Mouse (Mus musculus): ENCODE measurements around the gene Ift122.

Ift122 gene

DNA sequence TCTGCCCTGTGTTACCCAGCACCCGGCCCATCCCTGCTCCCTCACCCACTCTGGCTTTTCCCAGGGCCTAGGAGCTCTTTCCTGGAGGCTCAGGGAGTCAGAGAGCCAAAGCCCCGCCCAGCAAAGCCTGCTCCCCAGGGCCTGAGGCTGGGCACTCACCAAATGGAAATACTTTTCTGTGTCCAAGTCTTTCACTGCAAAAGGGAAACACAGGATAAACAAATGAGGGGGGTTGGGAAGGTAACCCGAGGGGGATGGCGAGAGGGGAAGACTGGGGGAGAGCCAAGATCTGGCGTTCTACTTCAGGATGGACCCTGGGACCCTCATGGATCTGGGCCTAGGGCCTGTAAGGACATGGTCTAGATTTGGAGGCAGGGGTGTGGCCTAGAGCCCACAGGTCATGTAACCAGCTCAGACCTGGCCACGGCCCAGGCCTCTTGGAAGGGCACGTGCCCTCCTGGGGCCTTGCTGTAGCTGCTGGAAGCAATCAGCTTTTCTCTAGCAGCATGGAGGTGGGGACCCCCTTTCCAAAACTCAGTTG lies 106.0 kb downstream of the Ift122 start:
- DNase-seq (ENCODE audit: inconsistent ontology term) = no peak

GRCm38 (mm10) chr6:115960322-115960721 lies 107.1 kb downstream of the Ift122 start:
- DNase-seq (ENCODE audit: inconsistent ontology term) = no peak

DNA sequence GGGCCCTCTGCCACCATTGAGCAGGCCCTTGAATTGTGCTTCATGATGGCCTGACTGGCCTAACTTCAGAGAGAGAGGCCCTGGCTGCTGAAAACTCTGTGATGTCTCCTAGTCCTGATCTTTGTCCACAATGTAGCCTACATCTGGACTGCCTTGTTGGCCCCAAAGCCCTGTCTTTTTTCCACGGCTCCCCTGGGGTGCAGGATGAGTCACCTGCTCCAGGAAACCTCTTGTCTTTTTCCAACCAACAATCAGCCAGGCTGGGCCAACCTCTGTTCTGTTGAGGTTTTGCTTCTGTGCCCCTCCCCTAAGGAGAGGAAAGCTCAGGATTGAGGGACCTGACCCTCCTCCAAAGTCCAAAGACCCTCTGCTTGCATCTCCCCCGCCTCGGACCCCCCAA lies 108.5 kb downstream of the Ift122 start:
- DNase-seq (ENCODE audit: inconsistent ontology term) = peak; percentile 62

DNA sequence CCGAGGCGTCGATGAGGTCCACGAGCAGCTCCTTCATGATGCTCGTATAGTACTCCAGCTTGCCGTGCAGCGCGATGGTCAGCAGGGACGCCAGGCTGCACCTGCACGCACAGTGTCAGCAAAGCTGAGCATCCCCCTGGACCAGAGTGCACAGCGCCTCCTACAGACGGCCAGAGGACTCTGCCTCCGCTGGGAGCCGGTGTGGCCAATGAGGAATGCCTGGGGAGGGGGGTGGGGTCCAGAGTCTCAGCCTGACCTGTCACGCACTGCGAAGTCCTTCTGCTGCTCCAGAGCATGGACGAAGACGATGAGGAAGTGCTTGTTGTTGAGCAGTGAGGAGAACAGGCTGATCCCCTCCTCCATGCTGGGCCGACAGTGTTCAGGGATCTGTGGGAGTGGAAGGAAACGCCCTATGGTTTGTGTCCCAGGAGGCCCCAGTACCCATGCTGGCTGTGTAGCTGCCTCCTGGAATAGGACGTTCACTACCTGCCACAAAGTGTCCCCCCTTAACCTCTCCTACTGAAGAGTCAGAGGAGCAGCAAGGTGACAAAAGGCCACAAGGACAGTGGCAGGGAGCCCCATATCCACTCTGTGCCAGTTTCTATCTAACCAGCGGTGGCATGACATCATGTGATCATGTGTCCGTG lies 109.3 kb downstream of the Ift122 start:
- no peak for DNase-seq (ENCODE audit: inconsistent ontology term)

- no peak for DNase-seq (ENCODE audit: inconsistent ontology term)
Measured at GRCm38 (mm10) chr6:115963656-115964055, 110.4 kb downstream of the Ift122 start.

DNA sequence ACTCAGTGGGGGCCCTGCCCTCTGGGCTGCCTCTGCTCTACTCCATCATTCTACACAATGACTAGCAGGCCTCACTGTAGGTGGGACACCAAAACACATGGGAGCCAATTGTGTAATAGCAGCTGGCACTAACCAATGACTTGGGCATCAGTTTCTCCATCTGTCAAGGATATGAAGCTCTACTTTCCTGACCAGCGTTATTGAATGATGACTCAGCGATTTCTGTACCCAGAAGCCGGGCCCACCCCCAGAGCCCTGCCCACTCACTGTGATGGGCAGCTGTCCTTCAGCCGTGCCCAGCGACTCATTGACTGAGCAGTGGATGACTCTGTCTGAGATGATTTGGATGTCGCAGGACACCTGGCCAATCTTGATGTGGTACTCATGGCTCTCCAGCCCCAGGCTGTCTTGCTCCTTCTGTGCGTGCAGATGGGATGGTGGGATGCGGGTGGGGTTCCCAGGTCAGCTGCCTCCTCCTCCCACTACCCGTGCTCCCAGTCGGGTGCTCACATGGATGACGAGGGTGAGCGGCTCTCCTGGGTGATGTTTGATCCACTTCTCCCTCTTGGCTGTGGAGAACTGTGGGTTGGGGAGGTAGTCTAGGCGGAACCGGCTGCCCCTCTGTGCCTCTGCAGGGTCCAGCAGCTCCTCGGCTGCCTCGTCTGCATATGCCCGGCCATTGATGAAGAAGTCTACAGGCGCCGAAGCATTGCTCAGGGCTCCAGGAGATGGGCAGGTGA lies 113.1 kb downstream of the Ift122 start:
- DNase-seq (ENCODE audit: inconsistent ontology term) = no peak

- no peak for DNase-seq (ENCODE audit: inconsistent ontology term)
Measured at GRCm38 (mm10) chr6:115967291-115967880, 114.1 kb downstream of the Ift122 start.

DNA sequence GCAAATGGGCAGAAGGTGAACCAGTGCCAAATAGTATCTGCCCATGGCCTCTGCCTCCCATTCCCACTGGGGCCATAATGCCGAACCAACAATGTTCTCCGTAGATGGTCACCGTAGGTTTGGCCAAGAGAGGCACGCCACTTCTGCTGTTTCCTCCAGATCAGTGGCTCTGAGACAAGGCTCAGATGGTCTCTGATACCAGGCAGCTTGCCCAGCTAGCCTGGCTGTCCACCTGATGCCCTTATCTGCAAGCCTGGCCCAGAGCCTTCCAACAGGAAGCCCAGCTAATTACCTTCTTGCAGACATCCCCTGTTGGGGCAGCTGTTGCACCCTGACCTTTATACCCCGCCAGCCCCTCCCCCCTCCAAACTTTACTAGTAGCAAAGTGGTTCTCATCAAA lies 114.8 kb downstream of the Ift122 start:
- no peak for DNase-seq (ENCODE audit: inconsistent ontology term)

GRCm38 (mm10) chr6:115968700-115969099 lies 115.4 kb downstream of the Ift122 start:
- no peak for DNase-seq (ENCODE audit: inconsistent ontology term)

- no peak for DNase-seq (ENCODE audit: inconsistent ontology term)
Measured at GRCm38 (mm10) chr6:115969103-115969502, 115.8 kb downstream of the Ift122 start.

GRCm38 (mm10) chr6:115969952-115970351 lies 116.7 kb downstream of the Ift122 start:
- no peak for DNase-seq (ENCODE audit: inconsistent ontology term)

DNA sequence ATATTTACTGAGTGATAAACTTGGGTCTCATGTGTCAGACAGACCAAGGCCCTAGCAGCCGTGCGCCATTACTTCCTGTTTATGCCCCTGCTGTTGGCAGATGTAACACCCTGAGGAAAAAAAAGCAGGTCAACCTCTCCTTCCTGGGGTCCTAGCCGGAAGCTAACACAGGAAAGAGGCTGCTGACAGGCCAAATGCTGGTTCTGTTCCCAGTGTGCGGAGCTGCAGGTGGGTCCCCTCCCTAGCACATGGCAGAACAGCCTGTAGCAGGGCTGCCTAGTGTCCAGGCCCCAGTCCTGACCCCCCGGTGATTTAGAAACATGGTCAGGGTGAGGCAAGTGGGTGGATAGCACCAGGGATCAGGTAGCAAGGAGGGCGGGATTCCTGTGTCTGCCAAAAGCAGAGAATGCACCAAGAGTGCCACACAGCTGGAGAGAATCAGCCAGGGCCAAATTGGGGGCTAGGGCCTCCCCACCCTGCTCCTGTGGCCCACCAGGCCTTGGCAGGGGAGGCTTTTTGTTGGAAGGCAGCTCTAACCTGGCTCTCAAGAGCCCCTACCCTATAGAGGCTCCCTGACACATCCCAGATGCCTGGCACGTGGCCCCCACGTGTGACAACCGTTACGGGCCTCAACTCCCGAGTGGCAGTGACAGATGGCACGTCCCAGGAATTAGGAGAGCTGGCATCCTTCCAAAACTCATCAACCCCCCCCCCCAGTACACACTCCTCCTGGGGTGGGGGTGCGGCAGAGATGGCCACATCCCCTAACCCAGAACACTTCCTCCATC lies 118.2 kb downstream of the Ift122 start:
- no peak for DNase-seq (ENCODE audit: inconsistent ontology term)

DNA sequence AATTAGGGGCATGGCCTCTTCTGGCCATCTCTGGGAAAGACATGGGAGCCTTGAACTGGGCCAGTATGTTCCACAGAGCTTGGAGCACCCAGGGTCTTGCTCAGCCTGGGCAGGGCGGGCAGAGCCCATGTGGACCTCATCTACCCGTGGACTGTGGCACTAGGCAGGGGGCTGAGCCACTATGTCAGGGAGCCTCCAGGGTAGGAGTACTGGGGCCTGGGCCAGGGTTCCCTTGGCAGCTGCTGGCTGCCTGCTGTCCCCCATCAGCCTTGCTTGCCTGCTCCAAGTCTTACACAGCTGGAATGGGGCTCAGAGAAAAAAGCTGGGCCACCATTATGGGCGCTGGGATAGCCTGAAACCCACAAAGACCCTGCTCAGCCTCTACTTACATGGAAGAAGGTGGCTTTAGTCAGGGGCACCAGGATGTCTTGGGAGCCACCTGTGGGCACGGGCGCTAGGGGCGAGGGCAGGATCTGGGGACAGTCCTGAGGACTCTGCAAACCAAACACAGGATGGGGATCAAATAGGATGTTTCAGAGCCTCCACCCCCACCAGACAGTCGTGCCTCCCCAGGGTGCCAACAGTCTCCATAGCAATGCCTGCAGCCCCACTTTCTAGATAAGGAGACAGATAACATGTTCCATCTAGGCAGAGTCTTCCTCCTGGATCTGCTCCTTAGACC lies 119.0 kb downstream of the Ift122 start:
- DNase-seq (ENCODE audit: inconsistent ontology term) = no peak

GRCm38 (mm10) chr6:115973139-115973875 lies 120.0 kb downstream of the Ift122 start:
- DNase-seq (ENCODE audit: inconsistent ontology term) = no peak

DNA sequence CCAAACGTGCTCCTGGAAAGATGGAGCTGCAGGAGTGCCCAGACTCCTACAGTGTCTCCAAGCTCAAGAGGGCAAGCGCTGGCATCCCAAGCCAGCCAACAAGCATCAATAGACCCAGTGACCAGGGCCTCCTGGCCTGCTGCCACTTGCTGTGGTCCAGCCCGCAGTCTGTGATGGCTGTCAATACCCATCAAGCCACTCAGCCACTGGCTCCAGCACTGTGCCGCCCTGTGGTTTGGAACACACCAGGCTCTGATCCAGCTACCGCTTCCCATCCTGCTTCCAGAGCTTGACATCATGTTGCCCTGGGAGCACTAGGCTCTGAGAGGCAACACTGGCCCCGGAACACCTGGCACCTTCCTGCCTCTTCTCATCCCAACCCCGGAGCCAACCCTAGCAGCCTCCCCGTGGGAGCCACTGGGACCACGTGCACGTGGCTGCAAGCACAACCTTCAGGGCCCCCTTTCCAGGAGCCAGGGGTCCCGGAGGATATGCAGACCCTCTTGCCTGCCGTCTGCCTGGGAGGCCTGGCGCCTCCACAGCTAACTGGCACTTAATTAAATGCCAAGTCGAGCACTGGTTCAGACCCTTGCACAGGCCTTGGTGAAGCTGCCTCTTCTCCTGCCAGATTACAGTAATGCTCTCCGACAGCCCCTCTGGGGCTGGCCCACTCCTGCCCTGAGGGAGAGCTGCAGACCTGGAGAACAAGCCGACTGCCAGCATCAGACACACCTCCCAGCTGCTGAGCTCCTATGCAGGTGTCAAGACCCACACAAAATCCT lies 120.8 kb downstream of the Ift122 start:
- DNase-seq (ENCODE audit: inconsistent ontology term) = peak; percentile 89

- DNase-seq (ENCODE audit: inconsistent ontology term) = peak; percentile 40
Measured at GRCm38 (mm10) chr6:115975606-115976005, 122.3 kb downstream of the Ift122 start.
